Mouse (Mus musculus) limb, embryonic 11.5 days (tissue): ENCODE data around the gene Rftn1. TPM values are rescaled to one million over a fixed set of nuclear protein-coding genes. Genes with fewer than 3 reads are reported as not detected.

Experiments used
- ATAC-seq: fragments of 200-750 bp; cut with Nextera tagmentation; 2 replicates; pipeline ENCODE4 v1.8.0; 2017; ENCODE audit warnings: low read depth; ENCODE audit not compliant: insufficient number of reproducible peaks, low FRiP score, low TSS enrichment
- DNase-seq: peaks from one replicate; pipeline ENCODE4 v3.0.0-alpha.2; 2015; ENCODE audit warnings: low spot score
- H3K27ac ChIP-seq: fragments of 300-500 bp; sonication (generic); replicated peaks from 2 replicates; pipeline ENCODE4 v1.5.1; 2014; ENCODE audit warnings: low read depth, mild to moderate bottlenecking, low read length
- H3K27me3 ChIP-seq: fragments of 300-500 bp; sonication (generic); 2 replicates; pipeline ENCODE4 v1.6.1; 2014; ENCODE audit warnings: mild to moderate bottlenecking, low read length, mixed read lengths; ENCODE audit not compliant: control insufficient read depth, insufficient read depth
- H3K36me3 ChIP-seq: fragments of 300-500 bp; sonication (generic); 2 replicates; pipeline ENCODE4 v1.6.1; 2014; ENCODE audit warnings: mild to moderate bottlenecking, low read length, moderate library complexity, mixed read lengths; ENCODE audit not compliant: control insufficient read depth, insufficient read depth
- H3K4me1 ChIP-seq: fragments of 300-500 bp; sonication (generic); 2 replicates; pipeline ENCODE4 v1.6.1; 2014; ENCODE audit warnings: low read length, mixed read lengths; ENCODE audit not compliant: control insufficient read depth, insufficient read depth
- H3K4me2 ChIP-seq: fragments of 300-500 bp; sonication (generic); 2 replicates; pipeline ENCODE4 v1.6.1; 2014; ENCODE audit warnings: low read depth, mild to moderate bottlenecking, moderate library complexity; ENCODE audit not compliant: severe bottlenecking
- H3K4me3 ChIP-seq: fragments of 300-500 bp; sonication (generic); 2 replicates; pipeline ENCODE4 v1.5.1; 2014; ENCODE audit warnings: low read depth, low read length
- H3K9ac ChIP-seq: fragments of 300-500 bp; sonication (generic); 2 replicates; pipeline ENCODE4 v1.6.1; 2014; ENCODE audit warnings: mild to moderate bottlenecking, low read length
- H3K9me3 ChIP-seq: fragments of 300-500 bp; sonication (generic); 2 replicates; pipeline ENCODE4 v1.6.1; 2016; ENCODE audit warnings: low read length; ENCODE audit not compliant: control insufficient read depth
- WGBS: fragments of 180-500 bp; shearing (Covaris S2); extraction: QIAGEN DNeasy Blood & Tissue Kit; methylation state at CpG from one replicate; pipeline ENCODE4 v1.1.7; 2014; 5-methylcytosine and 5-hydroxymethylcytosine counted together
- polyA plus RNA-seq: library from polyadenylated mRNA; unstranded; fragments of >200 nt; fragmentation: Nextera tagmentation; extraction: Ambion mirVana; gene quantifications from 2 replicates; pipeline ENCODE4 v1.2.1, GENCODE M21; 2014

Rftn1 gene
- polyA plus RNA-seq, 1 experiment from 2014 or later = 5.1 TPM

- H3K4me3 ChIP-seq = no peak overlapping the region
- H3K27me3 ChIP-seq = no peaks in the 10 kb centered on the region
- H3K4me1 ChIP-seq = no peaks in the 10 kb centered on the region
- DNase-seq (no peak), ATAC-seq (no peak)
- H3K9ac ChIP-seq = no peak overlapping the region
- WGBS = 92% methylated on average over 5 of the region's 5 CpGs
- H3K27ac ChIP-seq = no peak overlapping the region
- no peaks in the 10 kb centered on the region for H3K36me3 ChIP-seq
- no peak overlapping the region for H3K4me2 ChIP-seq
- H3K9me3 ChIP-seq = no peaks in the 10 kb centered on the region
These were observed 131.1 kb downstream of the Rftn1 start for GRCm38 (mm10) chr17:50059417-50059816.

- Histone ChIP-seq H3K4me3 (no peak overlapping the region), H3K4me1 (no peaks in the 10 kb centered on the region), H3K4me2 (no peak overlapping the region), H3K27me3 (no peaks in the 10 kb centered on the region), H3K9me3 (no peaks in the 10 kb centered on the region), H3K27ac (no peak overlapping the region), H3K9ac (no peak overlapping the region), H3K36me3 (no peaks in the 10 kb centered on the region)
- 82% methylated on average over 16 of the region's 16 CpGs for WGBS
- no peak for ATAC-seq
- no peak for DNase-seq
These were observed 135.2 kb downstream of the Rftn1 start for GRCm38 (mm10) chr17:50055154-50055756.

DNA sequence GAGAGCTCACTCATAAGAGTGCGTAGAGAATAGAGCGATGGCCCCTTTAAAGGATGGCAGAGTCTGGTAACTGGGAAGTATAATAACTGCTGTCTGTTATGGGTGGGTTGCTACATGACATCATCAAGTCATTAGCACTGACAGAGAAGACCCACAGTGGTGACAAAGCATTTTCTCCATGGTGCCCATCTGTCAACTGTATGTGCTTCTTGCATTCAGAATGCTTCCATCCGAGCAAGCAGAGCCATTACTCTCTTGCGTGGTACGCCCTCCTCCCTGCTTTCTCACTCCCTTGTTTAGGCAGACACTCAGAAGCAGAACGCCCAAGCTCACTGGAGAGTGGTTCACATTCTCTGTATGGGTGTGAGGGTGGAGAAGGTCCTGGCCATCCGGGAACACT is 135.9 kb downstream of the Rftn1 start:
- H3K27ac ChIP-seq = no peak overlapping the region
- no peaks in the 10 kb centered on the region for H3K9me3 ChIP-seq
- no peak overlapping the region for H3K9ac ChIP-seq
- DNase-seq = no peak
- ATAC-seq = no peak
- H3K27me3 ChIP-seq = no peaks in the 10 kb centered on the region
- no peaks in the 10 kb centered on the region for H3K36me3 ChIP-seq
- H3K4me3 ChIP-seq = no peak overlapping the region
- H3K4me2 ChIP-seq = no peak overlapping the region
- H3K4me1 ChIP-seq = no peaks in the 10 kb centered on the region
- WGBS = 93% methylated on average over 7 of the region's 7 CpGs

DNA sequence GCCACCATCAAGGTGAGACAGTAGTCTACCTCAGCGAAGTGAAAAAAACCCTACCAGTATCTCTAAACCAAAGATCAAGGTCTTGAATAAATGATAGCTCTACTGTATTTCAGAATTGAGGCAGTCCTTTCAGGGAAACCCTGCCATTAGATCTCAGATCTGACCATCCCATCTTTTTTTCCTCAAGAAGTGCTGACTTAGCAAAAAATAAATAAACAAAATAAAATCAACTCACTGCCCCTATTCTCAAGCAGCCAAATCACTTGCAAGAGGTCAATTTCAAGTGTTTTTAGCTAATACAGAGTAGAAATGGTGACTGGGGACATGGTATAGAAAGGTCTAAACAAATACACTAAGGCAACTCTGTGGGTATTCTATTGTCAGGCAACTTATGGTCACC is 136.5 kb downstream of the Rftn1 start:
- H3K36me3 ChIP-seq = no peaks in the 10 kb centered on the region
- H3K4me2 ChIP-seq = no peak overlapping the region
- no peaks in the 10 kb centered on the region for H3K27me3 ChIP-seq
- no peak overlapping the region for H3K27ac ChIP-seq
- no peak overlapping the region for H3K4me3 ChIP-seq
- DNase-seq (no peak), ATAC-seq (no peak)
- H3K9ac ChIP-seq = no peak overlapping the region
- H3K9me3 ChIP-seq = no peaks in the 10 kb centered on the region
- no peaks in the 10 kb centered on the region for H3K4me1 ChIP-seq
- 92% methylated on average over 1 of the region's 1 CpGs for WGBS

DNA sequence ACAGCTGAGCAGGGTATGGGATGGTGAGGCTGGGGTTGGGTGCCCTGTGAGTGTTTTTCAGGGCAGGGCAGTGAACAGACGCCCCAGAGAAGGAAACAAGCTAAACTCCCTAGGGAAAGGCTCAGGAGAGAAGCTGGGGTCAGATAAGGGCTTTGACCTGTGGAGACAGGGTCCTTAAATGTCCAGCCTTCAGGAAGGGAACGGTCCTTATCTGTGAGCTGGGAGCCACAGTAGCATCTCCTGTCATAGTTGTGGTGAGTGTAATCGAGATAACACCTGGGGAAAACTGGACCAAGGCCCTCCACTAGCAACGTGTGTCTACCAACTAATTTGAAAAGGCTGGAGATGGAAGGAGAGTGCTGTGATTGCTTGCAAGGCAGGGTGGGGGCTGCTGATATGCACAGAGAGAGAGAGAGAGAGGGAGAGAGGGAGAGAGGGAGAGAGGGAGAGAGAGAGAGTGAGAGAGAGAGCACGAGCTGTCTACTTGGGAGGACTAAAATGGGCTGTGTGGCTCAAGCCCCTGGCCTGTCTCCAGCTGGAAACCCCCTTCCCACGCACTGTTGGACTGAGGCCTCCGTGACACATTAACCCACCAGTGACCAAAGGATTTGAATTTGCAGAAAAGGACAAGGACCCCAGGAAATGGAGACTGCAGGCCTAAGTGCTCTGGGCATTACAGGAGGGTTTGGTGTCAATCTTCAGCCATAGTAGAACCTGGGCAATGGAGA is 137.6 kb downstream of the Rftn1 start:
- H3K4me2 ChIP-seq = no peak overlapping the region

DNA sequence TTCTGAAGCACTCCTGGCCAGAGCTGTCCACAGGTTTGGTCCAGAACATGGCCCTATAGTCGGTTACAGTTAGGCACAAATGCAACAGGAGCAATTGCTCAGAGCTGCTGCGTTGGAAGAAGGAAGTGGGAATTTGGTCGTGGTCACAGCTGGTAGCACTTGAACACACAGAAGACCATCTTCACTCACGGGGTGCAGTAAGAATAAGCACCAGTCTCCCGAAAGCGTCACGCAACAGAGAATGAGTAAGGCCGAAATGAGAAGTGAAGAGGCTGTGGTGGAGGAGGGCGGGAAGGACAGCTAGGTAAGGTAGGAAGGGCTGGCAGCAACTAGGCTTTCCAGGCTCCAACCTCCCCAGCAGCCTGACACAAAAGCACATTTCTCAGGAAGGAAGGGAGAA is 140.0 kb downstream of the Rftn1 start:
- no peak overlapping the region for H3K4me2 ChIP-seq
- WGBS = 88% methylated on average over 9 of the region's 9 CpGs
- H3K36me3 ChIP-seq = no peaks in the 10 kb centered on the region
- DNase-seq = no peak
- no peaks in the 10 kb centered on the region for H3K27me3 ChIP-seq
- H3K9me3 ChIP-seq = no peaks in the 10 kb centered on the region
- no peak for ATAC-seq
- H3K27ac ChIP-seq = no peak overlapping the region
- no peaks in the 10 kb centered on the region for H3K4me1 ChIP-seq
- H3K9ac ChIP-seq = no peak overlapping the region
- H3K4me3 ChIP-seq = no peak overlapping the region

More for the DNA sequence above, 137.6 kb downstream of the Rftn1 start:
- H3K27ac ChIP-seq = no peak overlapping the region
- no peaks in the 10 kb centered on the region for H3K36me3 ChIP-seq
- no peak overlapping the region for H3K9ac ChIP-seq
- H3K4me3 ChIP-seq = no peak overlapping the region
- no peak for ATAC-seq
- DNase-seq = no peak
- H3K4me1 ChIP-seq = no peaks in the 10 kb centered on the region
- H3K9me3 ChIP-seq = no peaks in the 10 kb centered on the region
- 74% methylated on average over 7 of the region's 7 CpGs for WGBS
- no peaks in the 10 kb centered on the region for H3K27me3 ChIP-seq

DNA sequence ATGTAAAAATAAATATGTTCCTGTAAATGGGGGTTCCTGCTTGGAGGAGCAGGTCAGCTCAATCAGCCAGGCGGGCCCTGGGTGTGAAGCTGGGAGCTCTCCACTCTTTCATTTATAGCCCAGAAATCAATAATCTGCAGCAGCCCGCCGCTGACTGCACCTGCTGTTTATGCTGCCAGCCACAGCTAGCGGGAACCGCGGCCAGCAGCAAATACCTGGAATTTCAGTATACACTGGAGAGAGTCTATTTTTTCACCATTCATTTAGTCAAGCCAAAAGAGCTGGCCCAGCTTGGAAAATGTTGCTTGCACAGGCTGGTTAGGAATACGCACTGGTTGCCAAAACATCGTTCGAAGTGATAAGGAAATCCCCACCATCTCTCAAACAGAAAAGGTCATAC is 142.3 kb downstream of the Rftn1 start:
- Histone ChIP-seq H3K4me1 (no peaks in the 10 kb centered on the region), H3K4me3 (no peak overlapping the region), H3K27ac (no peak overlapping the region), H3K36me3 (no peaks in the 10 kb centered on the region), H3K4me2 (no peak overlapping the region), H3K9ac (no peak overlapping the region), H3K27me3 (no peaks in the 10 kb centered on the region), H3K9me3 (no peaks in the 10 kb centered on the region)
- no peak for DNase-seq
- WGBS = 81% methylated on average over 9 of the region's 9 CpGs
- ATAC-seq = no peak

DNA sequence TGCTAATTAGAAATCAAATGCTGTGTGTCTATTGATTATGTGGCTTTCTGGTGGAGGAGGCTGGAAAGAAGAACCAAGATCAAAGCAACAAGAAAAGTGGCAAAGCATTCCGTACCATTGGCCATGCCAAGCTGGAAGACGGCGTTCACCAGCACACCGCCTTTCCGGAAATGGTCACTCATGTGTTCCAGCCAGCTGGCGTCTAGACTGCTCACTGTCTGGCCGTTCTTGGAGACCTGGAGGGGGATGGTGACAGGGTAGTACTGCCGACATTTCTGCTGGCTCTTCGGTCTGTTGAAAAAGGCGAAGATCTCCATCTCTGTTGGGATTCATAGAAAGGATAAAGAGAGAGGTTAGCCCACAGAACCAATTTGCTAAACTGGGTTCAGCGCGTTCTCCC is 143.3 kb downstream of the Rftn1 start:
- H3K4me3 ChIP-seq = no peak overlapping the region
- H3K4me2 ChIP-seq = no peak overlapping the region
- WGBS = 91% methylated on average over 12 of the region's 12 CpGs
- no peaks in the 10 kb centered on the region for H3K27me3 ChIP-seq
- no peaks in the 10 kb centered on the region for H3K36me3 ChIP-seq
- DNase-seq = no peak
- H3K27ac ChIP-seq = no peak overlapping the region
- H3K9me3 ChIP-seq = no peaks in the 10 kb centered on the region
- no peaks in the 10 kb centered on the region for H3K4me1 ChIP-seq
- H3K9ac ChIP-seq = no peak overlapping the region
- no peak for ATAC-seq
